Mouse (Mus musculus) layer of hippocampus, postnatal 14 days (tissue): Measurements from ENCODE around the gene Papss1. TPM values are rescaled to one million over a fixed set of nuclear protein-coding genes. Genes with fewer than 3 reads are reported as not detected.

Experiments
- total RNA-seq, 2 experiments: library from RNA; stranded (reverse); gene quantifications; 2 replicates each; pipeline ENCODE4 v1.2.3; 2021

The Papss1 gene
- total RNA-seq, 2 experiments from 2014 or later: 78.7 to 83.7 TPM

Other genes with a start within 250 kb of the Papss1 start
- gene Sgms2, start 73.4 kb upstream of the Papss1 start, total RNA-seq: 1 to 10 TPM; 4.3 to 6.0 TPM